ENCODE assay signal across 9 mouse cellular contexts in the genomic region with DNA sequence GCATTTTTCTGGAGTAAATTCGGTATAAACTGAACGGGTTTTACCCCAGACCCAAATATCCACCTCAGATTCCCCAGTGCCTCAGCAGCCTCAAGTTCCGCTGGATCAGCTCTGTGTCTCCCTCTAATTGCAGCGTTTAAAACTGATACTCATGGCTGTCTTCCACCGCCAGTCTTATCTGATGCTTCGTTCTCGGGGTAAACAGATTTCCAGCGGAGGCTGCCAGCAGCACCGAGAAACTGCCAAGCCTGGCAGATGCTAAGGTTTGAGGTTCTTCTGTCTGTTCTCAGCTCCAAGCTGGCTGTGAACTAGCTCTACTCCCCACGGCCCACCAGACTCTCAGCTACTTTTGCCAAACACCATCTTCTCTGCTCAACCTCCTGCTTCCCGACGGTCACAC.
A peak's percentile ranks its signal among the peaks of the same experiment; 100 is the strongest.
DNase-seq lines count a peak whose midpoint lies in the region; ATAC-seq and TF ChIP-seq lines count a peak whose summit lies in the region.
"Had no signal": no experiment of that assay in that cellular context is flagged by ENCODE, and none has a peak within 500 bp of the region (broad histone marks: within the 10 kb centered on the region; RNA-seq: fewer than 3 reads in every experiment).

No protein-coding gene starts in this region.

- no peak overlapping the region for H3K4me2 ChIP-seq in liver, embryonic 14.5 days (ENCODE audit: low read depth)
- H3K4me2 ChIP-seq in liver, embryonic 11.5 days: no peak overlapping the region
- H3K4me2 ChIP-seq: liver, embryonic 15.5 days had no signal

- 0 out of 2 replicates have a peak, but pooled peaks have one; percentile 7 for TF ChIP-seq CTCF in liver, embryonic 14.5 days (IDR thresholded peaks at IDR 0.05; ENCODE audit: low read depth)
- peak; percentile 62 for TF ChIP-seq CTCF in left cerebral cortex, adult 2 months (IDR thresholded peaks at IDR 0.05)

- WGBS in liver, embryonic 14.5 days (ENCODE audit: insufficient replicate concordance): 57% methylated on average over 12 of the region's 12 CpGs
- 55% methylated on average over 12 of the region's 12 CpGs for WGBS in liver, embryonic 11.5 days

- no peaks in the 10 kb centered on the region for H3K9me3 ChIP-seq in liver, embryonic 14.5 days (ENCODE audit: control insufficient read depth, low read length)
- no peaks in the 10 kb centered on the region; the same call in 1 of the 2 replicates for H3K9me3 ChIP-seq in liver, embryonic 11.5 days (ENCODE audit: control insufficient read depth, low read length)
- H3K9me3 ChIP-seq: liver, embryonic 15.5 days had no signal

- TF ChIP-seq EP300 in liver, embryonic 14.5 days (IDR thresholded peaks at IDR 0.05; ENCODE audit: low read depth): no peak

- no peaks in the 10 kb centered on the region for H3K4me1 ChIP-seq in liver, embryonic 14.5 days (replicated peaks; ENCODE audit: control insufficient read depth in 2 of 2, insufficient read depth in 2 of 2, low read length in 1 of 2)
- no peaks in the 10 kb centered on the region for H3K4me1 ChIP-seq in liver, embryonic 11.5 days (replicated peaks; ENCODE audit: control insufficient read depth, insufficient read depth, low read length)
- H3K4me1 ChIP-seq: liver, embryonic 15.5 days had no signal

- H3K36me3 ChIP-seq in liver, embryonic 14.5 days (replicated peaks; ENCODE audit: control insufficient read depth, insufficient read depth, low read depth): no peaks in the 10 kb centered on the region
- H3K36me3 ChIP-seq in liver, embryonic 11.5 days (ENCODE audit: control insufficient read depth, insufficient read depth, low read length): no peaks in the 10 kb centered on the region
- H3K36me3 ChIP-seq: liver, embryonic 15.5 days had no signal

- H3K4me3 ChIP-seq in liver, embryonic 14.5 days (ENCODE audit: insufficient read depth in 1 of 2, low read depth in 2 of 2, low read length in 2 of 2): no peak overlapping the region
- no peak overlapping the region for H3K4me3 ChIP-seq in liver, embryonic 11.5 days (ENCODE audit: low read depth, low read length)
- H3K4me3 ChIP-seq in left cerebral cortex, adult 2 months: no peak overlapping the region
- H3K4me3 ChIP-seq: liver, embryonic 15.5 days had no signal

- DNase-seq in liver, embryonic 14.5 days (ENCODE audit: low read depth in 3 of 3, low spot score in 3 of 3): no peak
- DNase-seq in liver, embryonic 11.5 days (ENCODE audit: low spot score): no peak
- DNase-seq in cerebellum, postnatal 10 days: peak; percentile 91 to 94
- peak; percentile 38 for DNase-seq in heart, adult 8-10 months (ENCODE audit: low spot score)
- peak; percentile 72 to 76 for DNase-seq in left cerebral cortex, adult 2 months (ENCODE audit: extremely low spot score in 1 of 2, low spot score in 2 of 2)
- DNase-seq in right cerebral cortex, postnatal 25 days: peak; percentile 83
- DNase-seq in spleen, postnatal 36 days (ENCODE audit: low spot score in 2 of 2): no peak

- no peak for ATAC-seq in liver, embryonic 14.5 days (ENCODE audit: insufficient read depth)
- ATAC-seq in liver, embryonic 11.5 days (replicated peaks; ENCODE audit: low FRiP score): no peak
- no peak for ATAC-seq in megakaryocyte-erythroid progenitor cell, adult 5-6 weeks (replicated peaks; ENCODE audit: low FRiP score, low TSS enrichment, poor library complexity, severe bottlenecking)

- intact Hi-C loops in left cerebral cortex, adult 2 months (cut with DNase I): loop anchor here (5.0 kb wide), 1 partner anchor 153 kb away; no protein-coding TSS in a partner anchor

- H3K27me3 ChIP-seq in liver, embryonic 14.5 days (ENCODE audit: control insufficient read depth, insufficient read depth, low read length): no peaks in the 10 kb centered on the region
- no peaks in the 10 kb centered on the region for H3K27me3 ChIP-seq in liver, embryonic 11.5 days (replicated peaks; ENCODE audit: control insufficient read depth, insufficient read depth, low read length)
- H3K27me3 ChIP-seq: liver, embryonic 15.5 days had no signal

- no peak overlapping the region for H3K9ac ChIP-seq in liver, embryonic 14.5 days (replicated peaks)
- no peak overlapping the region for H3K9ac ChIP-seq in liver, embryonic 11.5 days (ENCODE audit: low read depth, low read length)
- H3K9ac ChIP-seq: liver, embryonic 15.5 days had no signal

- no peak overlapping the region for H3K27ac ChIP-seq in liver, embryonic 14.5 days
- no peak overlapping the region for H3K27ac ChIP-seq in liver, embryonic 11.5 days (ENCODE audit: low read depth, low read length)
- H3K27ac ChIP-seq in left cerebral cortex, adult 2 months: no peak overlapping the region; the same call in none of the 2 replicates
- H3K27ac ChIP-seq: liver, embryonic 15.5 days had no signal

Comparison
In these comparisons a context has a peak if more than half of its experiments do, and no peak if none do; other contexts are left out.
1. DNase-seq: peak in cerebellum, postnatal 10 days (2 of 2), heart, adult 8-10 months (single experiment), left cerebral cortex, adult 2 months (2 of 2) and right cerebral cortex, postnatal 25 days (single experiment); none in liver, embryonic 14.5 days (0 of 3), liver, embryonic 11.5 days (single experiment) and spleen, postnatal 36 days (0 of 2).